8 mouse cellular contexts compared by ENCODE assay signal in the genomic region with DNA sequence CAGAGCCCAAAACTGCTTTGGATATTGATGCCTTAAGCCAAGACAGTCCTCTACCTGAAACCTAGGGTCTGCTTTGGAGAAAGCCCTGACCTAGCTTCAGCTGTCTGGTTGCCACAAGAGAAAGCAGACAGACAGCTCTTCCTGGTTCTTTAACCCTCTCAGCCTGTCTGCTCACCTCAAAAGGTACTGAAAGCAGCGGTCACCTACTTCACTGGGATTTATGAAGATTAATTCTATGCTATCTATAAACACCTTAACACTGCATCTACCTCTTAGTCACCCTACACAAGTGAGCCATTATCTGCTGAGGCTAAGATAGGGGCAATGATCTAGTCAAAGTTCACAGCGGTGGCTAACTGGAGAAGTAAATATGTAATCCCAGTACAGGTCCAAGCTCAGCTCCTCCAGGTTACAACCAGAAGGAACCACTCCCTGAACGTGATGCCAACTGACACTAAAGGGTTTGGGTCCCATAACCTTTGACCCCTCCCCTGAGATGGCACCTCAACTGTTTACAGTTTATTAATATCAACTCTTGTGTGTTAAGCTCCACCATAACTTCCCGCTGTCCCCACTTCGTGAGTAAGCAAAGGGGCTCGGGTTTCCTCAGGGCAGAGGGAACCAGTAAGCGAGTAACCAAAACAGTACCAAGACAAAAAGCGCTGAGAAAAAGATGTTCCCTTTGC. TPM values are rescaled to one million over a fixed set of nuclear protein-coding genes. Genes with fewer than 3 reads are reported as not detected.
DNase-seq lines count a peak whose midpoint lies in the region; ATAC-seq and TF ChIP-seq lines count a peak whose summit lies in the region.

No protein-coding gene starts in this region.

- DNase-seq in ES-E14 (ENCODE audit: low read depth, low spot score), result no peak
- peak; percentile 72 to 89 for DNase-seq in kidney, postnatal 36 days
- DNase-seq in ovary, postnatal 14 days (ENCODE audit: low spot score), result no peak
- DNase-seq in ovary, adult 18-20 months (ENCODE audit: low spot score), result no peak
- DNase-seq in retina, postnatal 1 day, result no peak

- H3ac ChIP-seq in C2C12 (ENCODE audit: control insufficient read depth, insufficient read length, low read depth), result peak overlapping the region; percentile 35
- peak overlapping the region; percentile 51 for H3ac ChIP-seq in myocyte (ENCODE audit: control insufficient read depth, insufficient read length)

- peaks cover 2 to 7% of the 10 kb centered on the region in 2 experiments; a peak in 2 of 4 replicates for H3K4me1 ChIP-seq in ES-E14 (ENCODE audit: control insufficient read depth in 2 of 2, insufficient read depth in 2 of 2, low read length in 2 of 2, poor library complexity in 1 of 2)
- peaks cover 7 to 35% of the 10 kb centered on the region in 2 experiments; a peak in 3 of 4 replicates for H3K4me1 ChIP-seq in heart, embryonic 14.5 days (ENCODE audit: control insufficient read depth in 2 of 2, insufficient read depth in 2 of 2, low read length in 2 of 2)

- peak overlapping the region; percentile 97 for H3K4me3 ChIP-seq in C2C12 (ENCODE audit: insufficient read depth, poor library complexity, severe bottlenecking)
- H3K4me3 ChIP-seq in ES-E14 (ENCODE audit: insufficient read depth in 1 of 2, low read depth in 1 of 2, low read length in 2 of 2, poor library complexity in 1 of 2, severe bottlenecking in 1 of 2), result peak overlapping the region; percentile 85 to 90; a peak in 2 of 4 replicates
- peak overlapping the region; percentile 66 to 79 for H3K4me3 ChIP-seq in heart, embryonic 14.5 days (ENCODE audit: control insufficient read depth in 1 of 2, insufficient read depth in 1 of 2, low read depth in 1 of 2, low read length in 2 of 2)
- H3K4me3 ChIP-seq in myocyte, result peak overlapping the region; percentile 80

- WGBS in heart, embryonic 14.5 days, result 24% methylated on average over 8 of the region's 8 CpGs

- H3K36me3 ChIP-seq in C2C12 (ENCODE audit: control insufficient read depth, insufficient read depth) (peaks cover 31% of the 10 kb centered on the region), ES-E14 (ENCODE audit: control insufficient read depth, insufficient read depth, low read length, poor library complexity, severe bottlenecking) (peaks cover 20% of the 10 kb centered on the region), myocyte (ENCODE audit: control insufficient read depth, insufficient read depth) (peaks cover 11% of the 10 kb centered on the region)
- peaks cover 32% of the 10 kb centered on the region for H3K36me3 ChIP-seq in heart, embryonic 14.5 days (ENCODE audit: control insufficient read depth, insufficient read depth, low read length)

- no peak for TF ChIP-seq CTCF in C2C12 (IDR thresholded peaks at IDR 0.05; ENCODE audit: control insufficient read depth, insufficient read depth, insufficient read length)

- TF ChIP-seq POLR2A in myocyte (IDR thresholded peaks at IDR 0.05; ENCODE audit: insufficient read length, low read depth), result no peak

- H3K27me3 ChIP-seq in C2C12 (ENCODE audit: control insufficient read depth, insufficient read depth, insufficient read length), result no peaks in the 10 kb centered on the region
- H3K27me3 ChIP-seq in heart, embryonic 14.5 days (ENCODE audit: control insufficient read depth, insufficient read depth, low read length), result no peaks in the 10 kb centered on the region
- H3K27me3 ChIP-seq in myocyte (ENCODE audit: control insufficient read depth, insufficient read depth, insufficient read length), result no peaks in the 10 kb centered on the region

- H3K9me3 ChIP-seq in ES-E14 (ENCODE audit: control insufficient read depth, insufficient read depth, low read depth, low read length), result no peaks in the 10 kb centered on the region
- no peaks in the 10 kb centered on the region for H3K9me3 ChIP-seq in heart, embryonic 14.5 days (ENCODE audit: control insufficient read depth, low read length)

- peaks cover 43% of the 10 kb centered on the region for H3K79me3 ChIP-seq in C2C12 (ENCODE audit: low read depth)

- H3K79me2 ChIP-seq in C2C12 (ENCODE audit: control insufficient read depth, insufficient read depth), result peaks cover 71% of the 10 kb centered on the region
- H3K79me2 ChIP-seq in myocyte (ENCODE audit: control insufficient read depth, insufficient read depth), result peaks cover 60% of the 10 kb centered on the region

- in situ Hi-C loops in ES-E14 (cut with MboI; ENCODE audit: low sequenced_read_pairs in 2 of 2, unreplicated experiment in 2 of 2), result no loop called here

- H3K9ac ChIP-seq in ES-E14 (ENCODE audit: insufficient read depth, low read depth, low read length, poor library complexity, severe bottlenecking), result peak overlapping the region; percentile 88; the same call in 1 of the 2 replicates
- H3K9ac ChIP-seq in heart, embryonic 14.5 days (ENCODE audit: low read length), result peak overlapping the region; percentile 91

- peak overlapping the region; percentile 71 for H3K4me2 ChIP-seq in heart, embryonic 14.5 days (ENCODE audit: low read length)
- H3K4me2 ChIP-seq in myocyte (ENCODE audit: low read depth), result peak overlapping the region; percentile 89

- no peak overlapping the region for H3K27ac ChIP-seq in ES-E14 (ENCODE audit: insufficient read depth, low read depth, low read length, poor library complexity, severe bottlenecking)
- H3K27ac ChIP-seq in heart, embryonic 14.5 days (replicated peaks in 1 of 2; ENCODE audit: control insufficient read depth in 1 of 2, insufficient read depth in 1 of 2, low read depth in 2 of 2, low read length in 2 of 2), result peak overlapping the region; percentile 86 to 99

- no peak for ATAC-seq in heart, embryonic 14.5 days (ENCODE audit: insufficient number of reproducible peaks, insufficient read depth, low FRiP score, low read depth)

TF ChIP-seq in C2C12, 6 proteins besides CTCF, POLR2A, EP300 and RAD21:
- TF ChIP-seq MYOG (IDR thresholded peaks at IDR 0.05; ENCODE audit: control insufficient read depth, extremely low read depth, insufficient read length) (no peak), USF1 (IDR thresholded peaks at IDR 0.05; ENCODE audit: low read depth) (no peak), MAX (IDR thresholded peaks at IDR 0.05) (no peak), CEBPB (IDR thresholded peaks at IDR 0.05; ENCODE audit: low read depth) (no peak), FOSL1 (IDR thresholded peaks at IDR 0.05; ENCODE audit: insufficient read depth, low read length, poor library complexity, severe bottlenecking) (no peak), MYOD1 (IDR thresholded peaks at IDR 0.05; ENCODE audit: control insufficient read depth, insufficient read length, low read depth) (no peak)

TF ChIP-seq in ES-E14, 5 proteins besides CTCF, POLR2A, EP300 and RAD21:
- TF ChIP-seq CHD2 (IDR thresholded peaks at IDR 0.05; ENCODE audit: low read depth, low read length) (no peak), ZC3H11A (IDR thresholded peaks at IDR 0.05; ENCODE audit: borderline replicate concordance, low read depth, low read length) (no peak), HCFC1 (IDR thresholded peaks at IDR 0.05; ENCODE audit: borderline replicate concordance, insufficient read depth, low read length) (no peak), ZNF384 (IDR thresholded peaks at IDR 0.05; ENCODE audit: low read depth, low read length) (no peak), MAFK (IDR thresholded peaks at IDR 0.05; ENCODE audit: insufficient read depth, low read depth, low read length) (no peak)

TF ChIP-seq in myocyte, 11 proteins besides CTCF, POLR2A, EP300 and RAD21:
- TF ChIP-seq USF1 (IDR thresholded peaks at IDR 0.05; ENCODE audit: low read depth), result no peak
- no peak for TF ChIP-seq REST (IDR thresholded peaks at IDR 0.05; ENCODE audit: insufficient read depth, insufficient read length)
- TF ChIP-seq TCF3 (IDR thresholded peaks at IDR 0.05; ENCODE audit: insufficient read length, low read depth), result no peak
- TF ChIP-seq MAX (IDR thresholded peaks at IDR 0.05; ENCODE audit: low read depth), result no peak
- TF ChIP-seq E2F4 (IDR thresholded peaks at IDR 0.05; ENCODE audit: insufficient read depth), result no peak
- no peak for TF ChIP-seq POLR2AphosphoS2 (IDR thresholded peaks at IDR 0.05; ENCODE audit: insufficient read length, low read depth)
- no peak for TF ChIP-seq MYOD1 (IDR thresholded peaks at IDR 0.05; ENCODE audit: control insufficient read depth in 1 of 3, insufficient read length in 2 of 3, low read depth in 2 of 3)
- TF ChIP-seq MYOG (IDR thresholded peaks at IDR 0.05; ENCODE audit: control insufficient read depth in 1 of 3, insufficient read depth in 1 of 3, insufficient read length in 2 of 3, low read depth in 2 of 3), result no peak
- no peak for TF ChIP-seq SRF (IDR thresholded peaks at IDR 0.05; ENCODE audit: control insufficient read depth, insufficient read length, low read depth)
- no peak for TF ChIP-seq TCF12 (IDR thresholded peaks at IDR 0.05; ENCODE audit: insufficient read depth, poor library complexity, severe bottlenecking)
- TF ChIP-seq CEBPB (IDR thresholded peaks at IDR 0.05; ENCODE audit: insufficient read depth, poor library complexity, severe bottlenecking), result no peak

RNA-seq across cellular contexts. Expression of gene Snrpd3, which starts 1.2 kb away (rescaled TPM):
- polyA plus RNA-seq in C2C12 (2012; fragmentation: generic; extraction: Trizol), result 358 TPM
- 86.5 and 124 TPM in 2 replicates for total RNA-seq in ES-E14 (2012; rRNA removed)
- 90.6 and 92.9 TPM in 2 replicates for polyA plus RNA-seq in heart, embryonic 14.5 days (2014; fragmentation: Nextera tagmentation; extraction: Ambion mirVana)
- polyA plus RNA-seq in myocyte (2012; fragmentation: generic; extraction: Trizol), result 195 TPM

RNA-seq across cellular contexts. Expression of gene Gucd1, which starts 1.6 kb away (rescaled TPM):
- 15.7 TPM for polyA plus RNA-seq in C2C12 (2012; fragmentation: generic; extraction: Trizol)
- 11.5 and 15.6 TPM in 2 replicates for total RNA-seq in ES-E14 (2012; rRNA removed)
- 32.8 and 39.7 TPM in 2 replicates for polyA plus RNA-seq in heart, embryonic 14.5 days (2014; fragmentation: Nextera tagmentation; extraction: Ambion mirVana)
- polyA plus RNA-seq in myocyte (2012; fragmentation: generic; extraction: Trizol), result 17.5 TPM

RNA-seq across cellular contexts. Expression of gene Lrrc75b, which starts 43.9 kb away (rescaled TPM):
- polyA plus RNA-seq in C2C12 (2012; fragmentation: generic; extraction: Trizol), result 3.8 TPM
- 0.18 and 0.32 TPM in 2 replicates for total RNA-seq in ES-E14 (2012; rRNA removed)
- polyA plus RNA-seq in heart, embryonic 14.5 days (2014; fragmentation: Nextera tagmentation; extraction: Ambion mirVana), result 1.1 and 2.7 TPM in 2 replicates
- polyA plus RNA-seq in myocyte (2012; fragmentation: generic; extraction: Trizol), result 1.1 TPM

RNA-seq across cellular contexts. Expression of gene Ggt1, which starts 45.2 kb away (rescaled TPM):
- polyA plus RNA-seq in C2C12 (2012; fragmentation: generic; extraction: Trizol) (0.12 TPM), myocyte (2012; fragmentation: generic; extraction: Trizol) (0.06 TPM)
- 23.6 and 34.4 TPM in 2 replicates for total RNA-seq in ES-E14 (2012; rRNA removed)
- polyA plus RNA-seq in heart, embryonic 14.5 days (2014; fragmentation: Nextera tagmentation; extraction: Ambion mirVana), result 0.69 and 1.4 TPM in 2 replicates

Comparison
In these comparisons a context has a peak if more than half of its experiments do, and no peak if none do; other contexts are left out.
1. DNase-seq: peak in kidney, postnatal 36 days (2 of 2); none in ES-E14 (single experiment), ovary, postnatal 14 days (single experiment), ovary, adult 18-20 months (single experiment) and retina, postnatal 1 day (single experiment).
2. Peak in every context shown above with its lines, with median percentiles within 50 percentile points of each other: H3K4me3 ChIP-seq.